Mouse (Mus musculus): ENCODE measurements at regions not wholly inside any gene's neighbourhood (a gene's known extent, or its start where the extent isn't known, plus 50 kb on each side); places are given as distances from the start of the nearest gene placed in this dataset.

DNA sequence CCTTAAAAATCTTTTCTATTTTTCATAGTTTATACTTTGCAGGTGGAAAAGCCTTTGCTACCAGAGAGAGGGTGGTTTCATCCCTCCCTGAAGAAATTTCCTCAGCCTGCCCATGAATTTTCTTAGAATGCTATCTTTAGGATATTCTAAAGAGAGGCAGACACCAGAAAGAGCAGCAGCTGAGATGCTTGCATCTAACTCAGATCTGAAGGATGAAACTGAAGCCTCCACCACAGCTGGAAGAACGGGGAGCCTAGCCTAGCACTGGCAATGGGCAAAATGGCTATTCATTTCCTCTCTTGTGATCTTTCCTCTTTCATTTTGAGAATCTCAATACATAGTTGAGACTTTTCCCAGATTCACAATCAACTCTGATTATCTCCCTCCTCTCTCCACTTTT lies 640.0 kb upstream of the Zeb2 start:
- Histone ChIP-seq H3K4me1 (ENCODE audit: control insufficient read depth, insufficient read depth, low read length) (no peaks in the 10 kb centered on the region), H3K4me3 (replicated peaks; ENCODE audit: extremely low read depth, low read depth, low read length) (no peak overlapping the region)
- TF ChIP-seq POLR2A (IDR thresholded peaks at IDR 0.05; ENCODE audit: borderline replicate concordance, extremely low read depth, low read depth, low read length) (no peak), CTCF (IDR thresholded peaks at IDR 0.05; ENCODE audit: insufficient read depth, low read length) (no peak)
- DNase-seq, result no peak
- WGBS, result 46% methylated on average over 1 of the region's 1 CpGs

DNA sequence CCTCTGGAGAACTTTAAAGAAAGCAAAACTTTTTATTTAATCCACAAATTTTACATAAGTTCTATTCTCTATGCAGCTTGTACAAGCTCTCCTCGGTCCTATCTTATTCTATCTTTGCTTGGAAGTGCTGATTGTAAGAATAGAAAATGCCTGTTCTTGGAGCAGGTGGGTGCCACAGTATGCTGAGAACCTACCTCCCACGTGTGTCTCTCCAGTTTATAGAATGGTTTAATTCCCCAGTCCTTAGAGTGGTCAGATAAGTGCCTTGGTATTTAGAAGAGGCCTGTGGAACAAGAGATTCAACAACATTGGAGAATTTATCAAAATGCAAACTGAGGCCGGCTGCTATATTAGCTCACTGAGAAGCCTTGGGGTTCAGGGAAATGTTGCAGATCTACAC lies 639.2 kb upstream of the Zeb2 start:
- TF ChIP-seq CTCF (IDR thresholded peaks at IDR 0.05; ENCODE audit: insufficient read depth, low read length), result no peak
- TF ChIP-seq POLR2A (IDR thresholded peaks at IDR 0.05; ENCODE audit: borderline replicate concordance, extremely low read depth, low read depth, low read length), result no peak
- H3K4me3 ChIP-seq (replicated peaks; ENCODE audit: extremely low read depth, low read depth, low read length), result no peak overlapping the region
- H3K4me1 ChIP-seq (ENCODE audit: control insufficient read depth, insufficient read depth, low read length), result no peaks in the 10 kb centered on the region
- 80% methylated on average over 3 of the region's 3 CpGs for WGBS
- no peak for DNase-seq

DNA sequence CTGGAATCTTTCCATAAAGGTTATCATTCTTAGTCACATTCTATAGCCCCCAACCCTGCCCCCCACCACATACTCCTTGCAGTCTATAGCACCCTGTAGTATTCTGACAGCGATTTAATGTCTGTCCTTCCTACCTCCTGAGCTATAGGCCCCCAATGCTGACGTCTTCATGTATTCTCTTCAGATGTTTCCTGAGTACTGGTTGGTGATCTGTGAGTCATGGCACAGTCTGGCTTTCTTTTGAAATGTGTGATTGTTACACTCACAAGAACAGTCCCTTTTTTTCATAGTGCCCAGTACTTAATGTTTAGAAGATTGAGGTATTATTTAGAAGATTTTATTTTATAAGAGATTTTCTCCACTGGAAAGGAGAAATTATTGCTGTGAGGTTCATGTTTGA lies 634.6 kb upstream of the Zeb2 start:
- Histone ChIP-seq H3K4me3 (replicated peaks; ENCODE audit: extremely low read depth, low read depth, low read length) (no peak overlapping the region), H3K4me1 (ENCODE audit: control insufficient read depth, insufficient read depth, low read length) (no peaks in the 10 kb centered on the region; the same call in 1 of the 2 replicates)
- TF ChIP-seq POLR2A (IDR thresholded peaks at IDR 0.05; ENCODE audit: borderline replicate concordance, extremely low read depth, low read depth, low read length) (no peak), CTCF (IDR thresholded peaks at IDR 0.05; ENCODE audit: insufficient read depth, low read length) (no peak)
- DNase-seq, result no peak
- 60% methylated on average over 2 of the region's 2 CpGs for WGBS

DNA sequence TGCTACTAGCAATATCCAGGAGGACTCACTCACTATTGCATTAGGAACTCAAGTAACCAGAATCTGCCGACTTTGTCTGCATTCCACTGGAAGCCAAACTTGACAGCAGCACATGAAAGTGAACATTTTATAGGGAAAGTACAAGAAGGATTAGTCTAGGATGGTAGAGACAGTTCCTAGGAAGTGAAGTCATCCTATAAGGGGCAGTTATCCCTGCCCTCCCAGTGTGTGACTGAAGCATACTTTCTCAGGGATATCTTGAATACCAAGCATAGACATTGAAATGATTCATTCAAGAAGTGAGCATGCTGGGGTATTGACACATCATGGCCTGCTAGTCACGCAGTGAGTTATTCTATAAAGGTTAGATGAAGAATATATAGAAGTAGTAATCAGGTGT lies 632.2 kb upstream of the Zeb2 start:
- TF ChIP-seq POLR2A (IDR thresholded peaks at IDR 0.05; ENCODE audit: borderline replicate concordance, extremely low read depth, low read depth, low read length) (no peak), CTCF (IDR thresholded peaks at IDR 0.05; ENCODE audit: insufficient read depth, low read length) (no peak)
- WGBS, result 76% methylated on average over 2 of the region's 2 CpGs
- no peak for DNase-seq

DNA sequence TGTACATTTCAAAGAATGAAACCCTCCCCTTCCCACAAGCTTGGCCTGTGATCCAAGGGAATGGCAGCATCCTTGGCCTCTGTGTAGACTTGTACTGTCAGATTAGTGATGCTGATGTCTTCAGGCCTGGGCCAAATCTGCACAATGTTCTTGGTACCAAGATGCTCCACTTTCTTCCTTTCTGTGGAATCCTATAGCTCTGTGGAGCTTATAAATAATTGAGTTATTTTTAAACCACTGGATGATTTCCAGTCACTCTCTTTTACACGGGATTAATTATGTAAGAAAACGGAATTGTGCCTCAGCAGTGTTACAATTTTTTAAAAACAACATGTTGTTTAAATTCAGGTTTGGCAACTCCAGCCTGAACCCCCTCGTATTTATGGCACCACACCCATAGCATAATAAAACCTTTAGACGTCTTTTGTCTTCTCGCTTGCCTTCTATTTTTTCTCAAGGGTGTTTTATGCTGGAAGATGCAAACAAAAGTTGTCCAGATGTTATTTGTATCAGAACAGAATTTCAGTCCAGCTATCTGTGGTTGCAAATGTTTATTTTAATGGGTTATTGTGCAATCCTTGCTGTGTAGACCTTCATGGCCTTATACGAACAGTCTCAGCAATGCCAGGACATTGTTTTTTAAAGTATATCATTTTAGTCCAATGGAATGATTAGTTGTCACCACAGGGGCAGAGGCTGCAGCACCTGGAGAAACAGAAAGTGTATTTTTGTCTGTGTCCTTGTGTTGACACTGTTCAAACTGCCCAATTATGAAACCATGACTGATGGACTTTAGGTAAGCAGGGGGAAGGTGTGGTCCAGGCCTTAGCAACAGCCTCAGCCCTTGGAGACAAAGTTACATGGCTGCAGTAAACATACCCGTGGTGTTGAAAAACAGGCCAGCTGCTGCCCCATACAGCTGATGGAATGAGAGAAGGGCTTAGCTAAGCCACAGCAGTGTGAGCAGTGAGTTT lies 630.4 kb upstream of the Zeb2 start:
- DNase-seq, result peak; percentile 11
- Histone ChIP-seq H3K4me1 (ENCODE audit: control insufficient read depth, insufficient read depth, low read length) (no peaks in the 10 kb centered on the region; the same call in 1 of the 2 replicates), H3K4me3 (replicated peaks; ENCODE audit: extremely low read depth, low read depth, low read length) (no peak overlapping the region)
- TF ChIP-seq CTCF (IDR thresholded peaks at IDR 0.05; ENCODE audit: insufficient read depth, low read length) (no peak), POLR2A (IDR thresholded peaks at IDR 0.05; ENCODE audit: borderline replicate concordance, extremely low read depth, low read depth, low read length) (no peak)
- 54% methylated on average over 7 of the region's 7 CpGs for WGBS

More for the DNA sequence above, 632.2 kb upstream of the Zeb2 start:
- Histone ChIP-seq H3K4me1 (ENCODE audit: control insufficient read depth, insufficient read depth, low read length) (no peaks in the 10 kb centered on the region; the same call in 1 of the 2 replicates), H3K4me3 (replicated peaks; ENCODE audit: extremely low read depth, low read depth, low read length) (no peak overlapping the region)

DNA sequence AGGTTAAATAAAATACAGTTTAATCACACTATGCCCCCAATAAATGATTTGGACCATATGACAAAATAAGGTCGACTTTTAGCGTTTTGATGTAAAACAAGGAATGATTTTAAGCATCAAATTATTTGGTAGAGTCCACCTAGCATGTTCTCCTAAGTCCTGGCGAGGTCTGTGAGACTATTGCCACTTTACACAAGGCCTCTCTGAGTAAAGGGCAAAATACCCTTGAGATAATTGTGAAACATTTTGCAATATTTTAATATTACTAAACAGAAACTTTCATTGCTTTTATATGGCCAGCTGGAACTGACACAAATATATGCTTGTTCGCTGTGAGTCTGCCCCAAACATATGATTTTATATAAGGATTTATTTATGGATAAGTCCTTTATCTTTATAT lies 629.4 kb upstream of the Zeb2 start:
- no peak for DNase-seq
- 76% methylated on average over 4 of the region's 4 CpGs for WGBS
- TF ChIP-seq POLR2A (IDR thresholded peaks at IDR 0.05; ENCODE audit: borderline replicate concordance, extremely low read depth, low read depth, low read length) (no peak), CTCF (IDR thresholded peaks at IDR 0.05; ENCODE audit: insufficient read depth, low read length) (no peak)
- H3K4me1 ChIP-seq (ENCODE audit: control insufficient read depth, insufficient read depth, low read length), result no peaks in the 10 kb centered on the region; the same call in 1 of the 2 replicates
- H3K4me3 ChIP-seq (replicated peaks; ENCODE audit: extremely low read depth, low read depth, low read length), result no peak overlapping the region

DNA sequence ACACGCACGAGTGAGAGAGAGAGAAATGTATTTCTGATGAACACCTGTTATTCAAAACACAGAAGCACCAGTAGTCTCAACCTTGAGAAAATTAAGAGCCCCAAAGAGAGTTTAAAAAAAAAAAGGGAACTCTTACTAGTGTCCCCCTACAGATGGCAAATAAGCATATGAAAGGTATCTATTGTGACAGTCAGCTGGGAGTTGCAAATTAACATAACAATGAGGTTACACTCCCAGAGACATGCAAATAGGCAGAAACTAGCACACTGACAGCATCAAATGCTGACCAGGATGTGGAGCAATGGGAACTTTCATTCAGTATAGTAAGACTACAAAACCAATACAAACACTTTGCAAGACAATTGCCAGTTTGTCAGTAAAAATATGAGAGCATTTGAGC lies 619.1 kb upstream of the Zeb2 start:
- no peak for TF ChIP-seq POLR2A (IDR thresholded peaks at IDR 0.05; ENCODE audit: borderline replicate concordance, extremely low read depth, low read depth, low read length)
- TF ChIP-seq CTCF (IDR thresholded peaks at IDR 0.05; ENCODE audit: insufficient read depth, low read length), result no peak
- WGBS, result 75% methylated on average over 2 of the region's 2 CpGs
- no peak for DNase-seq
- H3K4me3 ChIP-seq (replicated peaks; ENCODE audit: extremely low read depth, low read depth, low read length), result no peak overlapping the region
- H3K4me1 ChIP-seq (ENCODE audit: control insufficient read depth, insufficient read depth, low read length), result no peaks in the 10 kb centered on the region

DNA sequence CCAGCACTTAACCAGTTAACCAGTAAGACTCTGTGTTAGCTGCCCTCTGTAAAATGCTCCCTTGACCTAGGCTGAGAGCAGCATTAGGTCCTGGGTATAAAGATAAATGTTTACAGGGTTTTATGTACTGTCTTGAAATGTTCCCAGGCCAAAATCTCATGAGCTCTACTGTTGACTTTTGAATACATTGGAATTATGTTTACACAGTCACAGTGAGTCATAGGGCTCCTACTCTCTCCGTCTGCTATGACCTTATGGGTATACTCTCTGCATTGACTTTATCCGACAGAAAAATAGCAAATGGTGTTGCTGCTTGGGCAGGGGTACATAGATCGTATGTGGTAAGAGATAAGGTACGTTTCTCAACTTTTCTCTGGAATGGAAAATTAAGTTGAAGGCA lies 596.8 kb upstream of the Zeb2 start:
- Histone ChIP-seq H3K4me1 (ENCODE audit: control insufficient read depth, insufficient read depth, low read length) (no peaks in the 10 kb centered on the region), H3K4me3 (replicated peaks; ENCODE audit: extremely low read depth, low read depth, low read length) (no peak overlapping the region)
- no peak for TF ChIP-seq CTCF (IDR thresholded peaks at IDR 0.05; ENCODE audit: insufficient read depth, low read length)
- TF ChIP-seq POLR2A (IDR thresholded peaks at IDR 0.05; ENCODE audit: borderline replicate concordance, extremely low read depth, low read depth, low read length), result no peak
- WGBS, result 80% methylated on average over 4 of the region's 4 CpGs
- DNase-seq, result no peak

DNA sequence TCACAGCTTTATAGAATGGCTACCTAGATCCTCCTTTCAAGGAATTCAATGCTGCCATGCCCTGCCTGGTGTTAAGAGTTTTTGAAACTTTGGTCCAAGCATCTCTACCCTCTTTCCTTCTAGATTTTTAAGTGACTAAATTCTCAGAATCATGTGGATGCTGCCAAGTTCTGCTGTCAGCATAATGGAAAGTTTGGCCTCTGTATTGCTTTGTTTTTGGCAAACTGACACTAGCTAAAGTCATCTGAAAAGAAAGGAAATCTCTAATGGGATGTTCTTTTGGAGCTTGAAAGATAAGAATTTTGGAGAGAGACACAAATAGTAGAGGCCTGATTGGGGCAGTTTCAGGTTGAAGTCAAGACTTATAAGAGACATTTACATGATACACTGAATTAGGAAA lies 589.8 kb upstream of the Zeb2 start:
- DNase-seq, result no peak
- no peak for TF ChIP-seq POLR2A (IDR thresholded peaks at IDR 0.05; ENCODE audit: borderline replicate concordance, extremely low read depth, low read depth, low read length)
- no peak for TF ChIP-seq CTCF (IDR thresholded peaks at IDR 0.05; ENCODE audit: insufficient read depth, low read length)
- Histone ChIP-seq H3K4me3 (replicated peaks; ENCODE audit: extremely low read depth, low read depth, low read length) (no peak overlapping the region), H3K4me1 (ENCODE audit: control insufficient read depth, insufficient read depth, low read length) (no peaks in the 10 kb centered on the region)

DNA sequence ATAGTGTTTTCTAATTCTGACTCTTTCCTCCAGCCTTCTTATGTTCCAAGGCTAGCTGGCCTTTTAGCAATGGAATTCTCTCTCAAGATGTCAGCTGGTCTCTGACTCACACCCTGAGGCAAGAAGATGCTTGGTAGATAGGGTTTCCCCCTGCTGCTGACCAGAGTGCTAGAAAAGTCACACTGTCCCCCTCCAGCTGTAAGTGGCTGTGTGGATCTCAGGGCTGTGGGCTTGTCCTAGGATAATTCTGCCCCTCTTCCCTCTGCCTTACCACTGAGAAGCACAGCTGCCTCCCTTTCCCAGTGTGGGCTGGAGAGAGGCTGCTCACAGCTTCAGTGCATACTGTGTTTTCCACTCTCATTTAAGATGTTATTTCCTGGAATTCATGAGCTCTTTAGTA lies 585.3 kb upstream of the Zeb2 start:
- DNase-seq, result no peak
- TF ChIP-seq CTCF (IDR thresholded peaks at IDR 0.05; ENCODE audit: insufficient read depth, low read length), result no peak
- TF ChIP-seq POLR2A (IDR thresholded peaks at IDR 0.05; ENCODE audit: borderline replicate concordance, extremely low read depth, low read depth, low read length), result no peak
- H3K4me1 ChIP-seq (ENCODE audit: control insufficient read depth, insufficient read depth, low read length), result no peaks in the 10 kb centered on the region
- H3K4me3 ChIP-seq (replicated peaks; ENCODE audit: extremely low read depth, low read depth, low read length), result no peak overlapping the region

Data from lung, adult 2 months (tissue).